Mouse (Mus musculus): ENCODE data around the gene Pfkfb3. TPM values are rescaled to one million over a fixed set of nuclear protein-coding genes. Genes with fewer than 3 reads are reported as not detected.

Gene Pfkfb3
- total and polyA plus RNA-seq, 2 experiments from 2014 or later, result 15.6 to 19.6 TPM

- no peaks in the 10 kb centered on the region for H3K9me3 ChIP-seq (ENCODE audit: low read length)
- no peak for DNase-seq (ENCODE audit: low spot score)
- 46% methylated on average over 2 of the region's 2 CpGs for WGBS
- no peak for TF ChIP-seq CTCF (IDR thresholded peaks at IDR 0.05; ENCODE audit: low read depth)
- H3K9ac ChIP-seq (replicated peaks; ENCODE audit: low read length), result no peak overlapping the region
- ATAC-seq, result no peak
- H3K27ac ChIP-seq, result no peak overlapping the region
- H3K4me2 ChIP-seq (ENCODE audit: low read depth, low read length), result no peak overlapping the region
- H3K36me3 ChIP-seq (ENCODE audit: insufficient read depth, low read length), result no peaks in the 10 kb centered on the region
- no peaks in the 10 kb centered on the region for H3K4me1 ChIP-seq (ENCODE audit: insufficient read depth, low read length)
- H3K4me3 ChIP-seq (ENCODE audit: low read length), result no peak overlapping the region
- H3K27me3 ChIP-seq (ENCODE audit: insufficient read depth, low read length), result no peaks in the 10 kb centered on the region
These were observed 106.0 kb downstream of the Pfkfb3 start for GRCm38 (mm10) chr2:11447865-11448264.

- no peaks in the 10 kb centered on the region for H3K4me1 ChIP-seq (ENCODE audit: insufficient read depth, low read length)
- ATAC-seq (no peak), DNase-seq (ENCODE audit: low spot score) (no peak)
- 83% methylated on average over 3 of the region's 3 CpGs for WGBS
- H3K4me3 ChIP-seq (ENCODE audit: low read length), result no peak overlapping the region
- no peak for TF ChIP-seq CTCF (IDR thresholded peaks at IDR 0.05; ENCODE audit: low read depth)
- H3K36me3 ChIP-seq (ENCODE audit: insufficient read depth, low read length), result no peaks in the 10 kb centered on the region
- no peaks in the 10 kb centered on the region for H3K27me3 ChIP-seq (ENCODE audit: insufficient read depth, low read length)
- H3K27ac ChIP-seq, result no peak overlapping the region
- H3K9ac ChIP-seq (replicated peaks; ENCODE audit: low read length), result no peak overlapping the region
- H3K9me3 ChIP-seq (ENCODE audit: low read length), result no peaks in the 10 kb centered on the region
- no peak overlapping the region for H3K4me2 ChIP-seq (ENCODE audit: low read depth, low read length)
These were observed 108.2 kb downstream of the Pfkfb3 start for GRCm38 (mm10) chr2:11445722-11446121.

- H3K27me3 ChIP-seq (ENCODE audit: insufficient read depth, low read length), result no peaks in the 10 kb centered on the region
- no peak for TF ChIP-seq CTCF (IDR thresholded peaks at IDR 0.05; ENCODE audit: low read depth)
- H3K4me3 ChIP-seq (ENCODE audit: low read length), result no peak overlapping the region
- no peak overlapping the region for H3K9ac ChIP-seq (replicated peaks; ENCODE audit: low read length)
- no peaks in the 10 kb centered on the region for H3K36me3 ChIP-seq (ENCODE audit: insufficient read depth, low read length)
- no peak overlapping the region for H3K27ac ChIP-seq
- ATAC-seq (0 out of 2 replicates have a peak, but pooled peaks have one; percentile 27), DNase-seq (ENCODE audit: low spot score) (no peak)
- no peaks in the 10 kb centered on the region for H3K9me3 ChIP-seq (ENCODE audit: low read length)
- no peaks in the 10 kb centered on the region for H3K4me1 ChIP-seq (ENCODE audit: insufficient read depth, low read length)
- WGBS, result 58% methylated on average over 4 of the region's 4 CpGs
- no peak overlapping the region for H3K4me2 ChIP-seq (ENCODE audit: low read depth, low read length)
These were observed 112.0 kb downstream of the Pfkfb3 start for GRCm38 (mm10) chr2:11441864-11442263.

- no peaks in the 10 kb centered on the region for H3K36me3 ChIP-seq (ENCODE audit: insufficient read depth, low read length)
- DNase-seq (ENCODE audit: low spot score) (no peak), ATAC-seq (no peak)
- H3K4me2 ChIP-seq (ENCODE audit: low read depth, low read length), result no peak overlapping the region
- H3K27me3 ChIP-seq (ENCODE audit: insufficient read depth, low read length), result no peaks in the 10 kb centered on the region
- no peaks in the 10 kb centered on the region for H3K9me3 ChIP-seq (ENCODE audit: low read length)
- H3K4me1 ChIP-seq (ENCODE audit: insufficient read depth, low read length), result peaks cover 4% of the 10 kb centered on the region; the same call in 1 of the 2 replicates
- no peak overlapping the region for H3K9ac ChIP-seq (replicated peaks; ENCODE audit: low read length)
- no peak for TF ChIP-seq CTCF (IDR thresholded peaks at IDR 0.05; ENCODE audit: low read depth)
- 79% methylated on average over 12 of the region's 12 CpGs for WGBS
- no peak overlapping the region for H3K27ac ChIP-seq
- no peak overlapping the region for H3K4me3 ChIP-seq (ENCODE audit: low read length)
These were observed 115.5 kb downstream of the Pfkfb3 start for GRCm38 (mm10) chr2:11438231-11438954.

- no peaks in the 10 kb centered on the region for H3K36me3 ChIP-seq (ENCODE audit: insufficient read depth, low read length)
- no peaks in the 10 kb centered on the region for H3K27me3 ChIP-seq (ENCODE audit: insufficient read depth, low read length)
- TF ChIP-seq CTCF (IDR thresholded peaks at IDR 0.05; ENCODE audit: low read depth), result no peak
- no peak overlapping the region for H3K27ac ChIP-seq
- WGBS, result 94% methylated on average over 11 of the region's 11 CpGs
- H3K4me2 ChIP-seq (ENCODE audit: low read depth, low read length), result no peak overlapping the region
- H3K4me3 ChIP-seq (ENCODE audit: low read length), result no peak overlapping the region
- H3K9me3 ChIP-seq (ENCODE audit: low read length), result no peaks in the 10 kb centered on the region
- ATAC-seq (no peak), DNase-seq (ENCODE audit: low spot score) (no peak)
- peaks cover 5% of the 10 kb centered on the region; the same call in 1 of the 2 replicates for H3K4me1 ChIP-seq (ENCODE audit: insufficient read depth, low read length)
- H3K9ac ChIP-seq (replicated peaks; ENCODE audit: low read length), result no peak overlapping the region
These were observed 117.5 kb downstream of the Pfkfb3 start for GRCm38 (mm10) chr2:11436353-11436752.

GRCm38 (mm10) chr2:11433353-11433752 lies 120.5 kb downstream of the Pfkfb3 start:
- no peak for DNase-seq (ENCODE audit: low spot score)
- no peak; the same call in 1 of the 2 replicates for ATAC-seq
- 77% methylated on average over 5 of the region's 5 CpGs for WGBS
- Histone ChIP-seq H3K4me1 (ENCODE audit: insufficient read depth, low read length) (peaks cover 5% of the 10 kb centered on the region; the same call in 1 of the 2 replicates), H3K27me3 (ENCODE audit: insufficient read depth, low read length) (no peaks in the 10 kb centered on the region), H3K9me3 (ENCODE audit: low read length) (no peaks in the 10 kb centered on the region), H3K4me2 (ENCODE audit: low read depth, low read length) (no peak overlapping the region), H3K27ac (no peak overlapping the region), H3K4me3 (ENCODE audit: low read length) (no peak overlapping the region), H3K36me3 (ENCODE audit: insufficient read depth, low read length) (no peaks in the 10 kb centered on the region), H3K9ac (replicated peaks; ENCODE audit: low read length) (no peak overlapping the region)
- no peak for TF ChIP-seq CTCF (IDR thresholded peaks at IDR 0.05; ENCODE audit: low read depth)

GRCm38 (mm10) chr2:11429538-11429937 lies 124.3 kb downstream of the Pfkfb3 start:
- Histone ChIP-seq H3K9ac (replicated peaks; ENCODE audit: low read length) (no peak overlapping the region), H3K36me3 (ENCODE audit: insufficient read depth, low read length) (no peaks in the 10 kb centered on the region), H3K4me3 (ENCODE audit: low read length) (no peak overlapping the region), H3K4me1 (ENCODE audit: insufficient read depth, low read length) (peaks cover 5% of the 10 kb centered on the region; the same call in 1 of the 2 replicates), H3K9me3 (ENCODE audit: low read length) (no peaks in the 10 kb centered on the region), H3K27ac (no peak overlapping the region), H3K4me2 (ENCODE audit: low read depth, low read length) (no peak overlapping the region), H3K27me3 (ENCODE audit: insufficient read depth, low read length) (no peaks in the 10 kb centered on the region)
- peak; percentile 44 for DNase-seq (ENCODE audit: low spot score)
- TF ChIP-seq CTCF (IDR thresholded peaks at IDR 0.05; ENCODE audit: low read depth), result no peak
- WGBS, result 14% methylated on average over 3 of the region's 3 CpGs
- peak; percentile 82 for ATAC-seq

Measured in hindbrain, postnatal 0 days (tissue).